Mouse (Mus musculus) urinary bladder, adult 18-20 months (tissue): ENCODE results near the gene Klk1b9.
"Not testable (repeated sequence)": the region's sequence is repeated elsewhere in the genome, so short reads cannot be mapped to it uniquely, and the experiment has no call there.

ENCODE experiments used
- DNase-seq, 2 experiments: peaks; one replicate each; pipeline ENCODE4 v3.0.0; 2022; ENCODE audit warnings: low spot score in 2 of 2, mixed read lengths in 2 of 2

Gene Klk1b9

DNA sequence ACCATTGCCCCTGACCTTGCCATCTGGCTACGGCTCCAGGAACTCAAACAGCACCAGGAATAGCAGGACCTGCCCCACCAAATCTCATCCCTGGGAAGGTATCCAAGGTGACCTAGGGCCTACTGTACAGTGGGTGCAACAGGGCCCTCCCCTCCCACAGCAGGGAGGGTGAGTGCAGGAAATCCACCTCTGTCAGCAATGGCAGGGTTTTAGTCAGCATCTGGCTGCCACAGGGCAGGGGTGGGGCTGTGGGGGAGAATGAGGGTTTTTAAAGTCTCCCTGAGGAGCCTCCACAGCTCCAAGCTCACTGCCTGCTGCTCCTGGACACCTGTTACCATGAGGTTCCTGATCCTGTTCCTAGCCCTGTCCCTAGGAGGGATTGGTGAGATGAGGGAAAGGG is at the start of gene Klk1b9:
Klk1b9 (plus strand) TSS at position 301 of the 400 bp plus-strand sequence.
- not testable (repeated sequence) for DNase-seq

DNA sequence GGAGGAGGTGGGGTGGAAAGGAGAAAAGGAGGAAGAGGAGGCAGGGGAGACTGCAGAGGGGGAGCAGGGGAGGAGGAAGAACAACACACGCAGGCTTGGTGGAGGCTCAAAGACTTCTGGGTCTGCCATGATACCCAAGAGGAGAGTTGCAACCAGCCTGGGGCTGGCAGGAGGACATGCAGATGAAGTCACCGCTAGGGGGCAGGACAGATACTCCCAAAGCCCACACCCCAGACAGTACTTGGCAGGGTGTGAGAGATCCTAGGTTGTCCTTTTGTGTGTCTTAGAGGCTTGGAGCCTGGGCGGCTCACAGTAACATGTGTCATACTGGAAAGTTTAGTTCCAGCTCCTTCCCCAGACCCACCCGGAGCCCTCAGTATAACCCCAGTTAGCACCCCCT is 47.3 kb upstream of the Klk1b9 start:
- no peak for DNase-seq

DNA sequence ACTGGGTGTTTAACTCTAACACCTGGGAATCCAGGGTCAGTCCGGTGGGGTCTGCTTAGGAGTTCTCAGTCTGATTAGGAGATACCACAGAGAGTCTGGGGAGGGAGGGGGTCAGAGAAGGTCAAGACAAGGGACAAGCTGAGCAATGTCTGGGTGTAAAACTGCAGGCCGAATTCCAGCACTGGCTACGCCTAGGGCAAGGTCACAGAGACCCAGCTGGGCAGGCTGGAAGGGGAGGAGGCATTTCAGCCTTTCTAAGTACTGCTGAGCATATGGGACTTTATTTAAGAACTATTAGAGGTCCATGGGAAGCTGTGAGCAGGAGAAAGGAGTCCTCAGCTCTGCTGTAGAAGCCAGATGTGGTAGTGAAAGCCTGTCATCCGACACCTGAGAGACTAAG is 43.5 kb upstream of the Klk1b9 start:
- DNase-seq, result no peak

DNA sequence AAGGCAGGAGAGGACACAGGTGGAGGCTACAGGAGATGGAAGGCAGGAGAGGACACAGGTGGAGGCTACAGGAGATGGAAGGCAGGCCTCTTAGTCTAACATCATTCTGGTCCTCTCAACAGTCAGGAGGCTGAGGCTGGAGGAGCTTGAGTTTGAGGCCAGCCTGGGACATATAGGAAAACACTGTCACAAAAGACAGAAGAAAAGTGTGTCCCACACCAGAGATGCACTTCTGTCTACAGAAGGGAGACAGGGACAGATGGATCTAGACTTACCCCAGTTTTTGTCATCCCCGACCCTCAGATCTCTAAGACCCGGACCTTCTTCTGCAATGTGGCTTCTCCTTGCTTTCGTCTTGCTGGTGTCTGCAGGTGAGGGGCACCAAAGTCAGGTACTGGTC is 42.4 kb upstream of the Klk1b9 start, which contains the start of gene Klk15:
Klk15 (plus strand) TSS at position 301 of the 400 bp plus-strand sequence.
- DNase-seq, result no peak

DNA sequence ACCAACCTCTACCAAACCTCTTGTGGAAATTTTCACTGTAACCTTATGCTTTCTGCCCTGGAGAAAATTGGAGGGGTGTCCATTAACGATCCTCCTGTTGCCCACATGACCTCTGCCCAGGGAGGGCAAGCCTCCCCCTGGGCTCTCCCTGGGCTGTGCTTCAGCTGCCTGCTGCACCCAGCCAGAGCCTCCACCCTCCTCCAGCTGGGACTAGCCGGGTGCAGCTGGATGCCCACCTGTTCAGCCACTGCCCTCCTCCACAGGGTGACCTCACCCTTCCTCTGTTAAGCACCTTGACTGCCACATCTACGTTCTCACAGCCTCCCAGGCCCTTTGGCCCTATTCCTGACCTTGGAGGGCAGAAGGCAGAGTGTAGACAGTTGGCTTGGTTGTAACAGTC is 41.1 kb upstream of the Klk1b9 start:
- no peak for DNase-seq

DNA sequence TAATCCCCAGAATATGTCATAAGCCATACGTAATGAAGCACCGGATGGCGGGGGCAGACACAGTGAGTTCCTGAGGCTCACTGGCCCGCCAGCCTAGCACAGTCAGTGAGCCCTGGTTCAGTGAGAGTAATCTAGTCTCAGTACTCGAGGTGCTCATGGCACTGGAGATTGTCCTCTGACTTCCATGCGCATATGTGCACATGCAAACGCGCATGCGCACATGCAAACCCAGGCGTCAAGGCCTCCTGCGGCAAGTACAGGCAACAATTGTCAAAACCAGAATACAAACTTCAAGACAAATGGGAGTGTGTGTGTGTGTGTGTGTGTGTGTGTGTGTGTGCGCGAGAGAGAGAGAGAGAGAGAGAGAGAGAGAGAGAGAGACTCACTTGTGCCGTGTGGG is 39.3 kb upstream of the Klk1b9 start:
- DNase-seq, result no peak

DNA sequence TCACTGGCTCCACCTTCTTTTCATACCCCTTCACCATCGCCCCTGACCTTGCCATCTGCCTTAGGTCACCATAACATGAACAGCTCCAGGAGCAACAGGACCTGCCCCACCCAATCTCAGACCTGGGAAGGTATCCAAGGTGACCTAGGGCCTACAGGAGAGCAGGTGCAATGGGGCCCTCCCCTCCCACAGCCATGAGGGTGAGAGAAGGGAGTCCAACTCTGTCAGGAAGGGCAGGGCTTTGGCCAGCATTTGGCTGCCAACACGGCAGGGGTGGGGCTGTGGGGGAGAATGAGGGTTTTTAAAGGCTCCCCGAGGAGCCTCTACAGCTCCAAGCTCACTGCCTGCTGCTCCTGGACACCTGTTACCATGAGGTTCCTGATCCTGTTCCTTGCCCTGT is 33.6 kb upstream of the Klk1b9 start:
- DNase-seq, result not testable (repeated sequence)

DNA sequence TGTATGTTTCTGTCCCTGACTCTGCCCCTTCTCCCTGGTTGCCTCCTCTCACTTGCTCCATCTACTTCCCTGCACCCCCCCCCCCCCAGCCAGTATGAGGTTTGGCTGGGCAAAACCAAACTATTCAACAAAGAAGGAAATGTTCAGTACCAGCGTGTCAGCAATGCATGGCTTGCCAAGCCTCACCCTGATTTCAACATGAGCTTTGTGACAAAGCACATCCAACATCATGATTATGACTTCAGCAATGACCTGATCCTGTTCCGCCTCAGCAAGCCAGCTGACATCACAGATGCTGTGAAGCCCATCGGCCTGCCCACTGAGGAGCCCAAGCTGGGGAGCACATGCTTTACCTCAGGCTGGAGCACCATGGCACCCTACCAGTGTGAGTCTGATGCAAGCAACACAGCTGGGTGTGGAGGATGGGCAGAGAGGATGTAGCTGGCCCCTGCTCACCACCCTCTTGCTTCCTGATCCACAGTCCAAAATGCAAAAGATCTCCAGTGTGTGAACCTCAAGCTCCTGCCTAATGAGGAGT is 31.1 kb upstream of the Klk1b9 start:
- no peak for DNase-seq

DNA sequence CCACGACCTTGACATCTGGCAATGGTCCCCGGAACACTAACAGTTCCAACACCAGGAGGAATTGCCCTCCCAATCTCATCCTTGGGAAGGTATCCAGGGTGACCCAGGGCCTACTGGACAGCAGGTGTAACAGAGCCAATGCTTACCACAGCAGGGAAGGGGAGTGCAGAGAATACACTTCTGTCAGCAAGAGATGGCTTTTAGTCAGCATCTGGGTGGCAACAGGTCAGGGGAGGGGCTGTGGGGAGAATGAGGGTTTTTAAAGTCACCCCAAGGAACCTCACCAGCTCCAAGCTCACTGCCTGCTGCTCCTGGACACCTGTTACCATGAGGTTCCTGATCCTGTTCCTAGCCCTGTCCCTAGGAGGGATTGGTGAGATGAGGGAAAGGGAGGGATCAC is 25.5 kb upstream of the Klk1b9 start, which contains the start of gene Klk1b8:
Klk1b8 (plus strand) TSS at position 301 of the 400 bp plus-strand sequence.
- no peak for DNase-seq

DNA sequence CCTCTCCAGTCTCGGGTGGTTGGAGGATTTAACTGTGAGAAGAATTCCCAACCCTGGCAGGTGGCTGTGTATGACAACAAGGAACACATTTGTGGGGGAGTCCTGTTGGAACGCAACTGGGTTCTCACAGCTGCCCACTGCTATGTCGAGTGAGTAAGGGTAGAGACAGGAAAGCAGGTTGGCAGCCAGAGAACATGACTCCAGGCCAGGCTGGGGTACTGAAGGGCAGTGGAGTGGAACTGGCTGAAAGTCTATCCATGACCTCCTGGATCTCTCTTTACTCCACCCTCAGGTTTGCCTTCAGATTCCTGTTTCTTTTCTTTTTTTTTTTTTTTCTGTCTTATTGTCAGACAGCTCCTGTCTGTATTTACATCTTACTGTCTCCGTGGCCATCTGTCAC is 23.2 kb upstream of the Klk1b9 start:
- no peak for DNase-seq

DNA sequence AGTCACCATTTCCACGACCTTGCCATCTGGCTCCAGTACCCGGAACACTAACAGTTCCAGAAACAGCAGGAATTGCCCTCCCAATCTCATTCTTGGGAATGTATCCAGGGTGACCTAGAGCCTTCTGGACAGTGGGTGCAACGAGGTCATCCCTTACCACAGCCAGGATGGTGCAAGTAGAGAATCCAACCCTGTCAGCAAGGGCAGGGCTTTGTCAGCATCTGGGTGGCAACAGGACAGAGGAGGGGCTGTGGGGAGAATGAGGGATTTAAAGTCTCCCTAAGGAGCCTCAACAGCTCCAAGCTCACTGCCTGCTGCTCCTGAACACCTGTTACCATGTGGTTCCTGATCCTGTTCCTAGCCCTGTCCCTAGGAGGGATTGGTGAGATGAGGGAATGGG is 9.4 kb upstream of the Klk1b9 start, which contains the start of gene Klk1b1:
Klk1b1 (plus strand) TSS at position 301 of the 400 bp plus-strand sequence.
- no peak for DNase-seq

DNA sequence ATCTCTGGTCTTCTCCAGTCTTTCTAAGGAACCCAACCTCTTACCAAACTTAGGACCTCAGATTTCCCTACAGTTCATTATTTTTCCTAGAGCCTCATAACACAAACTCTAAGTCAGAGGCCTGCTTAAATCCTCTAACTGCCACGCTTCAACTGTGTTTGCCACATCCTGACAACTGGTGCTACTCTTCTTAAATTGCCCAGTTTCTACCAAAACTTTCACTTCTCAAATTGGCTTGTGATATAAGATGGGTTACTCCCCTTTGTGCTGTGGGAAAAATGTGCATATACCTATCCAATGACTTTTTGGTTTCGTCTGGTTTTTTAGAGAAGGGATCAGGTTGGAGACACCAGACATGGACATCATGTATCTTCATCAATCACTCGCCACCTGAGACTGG is 8.8 kb upstream of the Klk1b9 start:
- DNase-seq, result no peak

DNA sequence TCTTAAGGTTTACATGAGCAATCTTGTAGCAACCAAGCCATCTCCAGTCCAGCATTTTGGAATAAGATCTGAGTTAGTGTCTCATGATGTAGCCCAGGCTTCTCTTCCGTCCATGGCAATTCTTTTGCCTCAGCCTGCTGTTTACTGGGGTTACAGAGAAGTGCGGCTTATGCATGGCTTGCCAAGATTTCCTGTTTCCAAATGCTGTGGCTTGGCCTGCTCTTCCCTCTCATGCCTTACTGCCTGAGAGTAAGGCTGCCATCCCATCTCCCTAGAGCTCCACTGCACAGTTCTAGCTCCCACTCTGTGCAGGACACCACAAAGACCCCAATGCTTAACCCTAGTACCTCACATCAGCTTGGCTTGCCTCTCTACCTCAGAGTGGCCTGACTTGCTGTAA is 8.2 kb upstream of the Klk1b9 start:
- DNase-seq, result no peak

DNA sequence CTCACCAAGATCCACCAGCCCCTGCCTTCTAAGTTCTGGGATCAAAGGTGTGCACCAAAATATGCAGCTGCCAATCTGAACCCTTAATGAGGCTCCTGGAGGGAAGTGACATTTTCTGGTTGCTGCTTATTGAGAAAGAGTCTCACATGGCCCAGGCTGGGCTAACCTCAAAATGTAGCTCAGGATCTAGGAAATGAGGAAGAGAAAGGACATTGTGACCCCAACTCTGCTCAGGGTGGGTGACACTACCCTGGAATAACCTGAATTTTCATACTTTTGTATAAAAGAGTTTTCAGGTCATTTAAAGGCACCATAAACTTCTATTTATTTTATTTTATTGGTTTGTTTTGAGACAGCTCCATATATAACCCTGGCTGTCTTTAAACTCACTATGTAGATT is 9.8 kb downstream of the Klk1b9 start:
- no peak for DNase-seq

DNA sequence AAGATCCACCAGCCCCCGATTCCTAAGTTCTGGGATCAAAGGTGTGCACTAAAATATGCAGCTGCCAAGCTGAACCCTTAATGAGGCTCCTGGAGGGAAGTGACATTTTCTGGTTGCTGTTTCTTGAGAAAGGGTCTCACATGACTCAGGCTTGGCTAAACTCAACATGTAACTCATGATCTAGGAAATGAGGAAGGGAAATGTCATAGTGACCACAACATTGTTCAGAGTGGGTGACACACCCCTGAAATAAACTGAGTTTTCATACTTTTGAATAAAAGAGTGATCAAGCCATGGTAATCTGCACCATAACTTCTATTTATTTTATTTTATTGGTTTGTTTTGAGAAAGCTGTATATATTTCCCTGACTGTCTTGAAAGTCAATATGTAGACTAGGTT is 19.0 kb downstream of the Klk1b9 start:
- not testable (repeated sequence) for DNase-seq

DNA sequence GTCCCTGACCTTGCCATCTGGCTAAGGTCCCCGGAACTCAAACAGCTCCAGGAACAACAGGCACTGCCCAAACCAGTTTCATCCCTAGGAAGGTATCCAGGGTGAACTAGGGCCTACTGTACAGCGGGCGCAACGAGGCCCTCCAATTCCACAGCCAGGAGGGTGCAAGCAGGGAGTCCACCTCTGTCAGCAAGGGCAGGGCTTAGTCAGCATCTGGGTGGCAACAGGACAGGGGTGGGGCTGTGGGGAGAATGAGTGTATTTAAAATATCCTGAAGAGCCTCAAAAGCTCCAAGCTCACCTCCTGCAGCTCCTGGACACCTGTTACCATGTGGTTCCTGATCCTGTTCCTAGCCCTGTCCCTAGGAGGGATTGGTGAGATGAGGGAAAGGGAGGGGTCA is 19.7 kb downstream of the Klk1b9 start, which contains the start of gene Klk1b11:
Klk1b11 (plus strand) TSS at position 301 of the 400 bp plus-strand sequence.
- DNase-seq, result not testable (repeated sequence)

DNA sequence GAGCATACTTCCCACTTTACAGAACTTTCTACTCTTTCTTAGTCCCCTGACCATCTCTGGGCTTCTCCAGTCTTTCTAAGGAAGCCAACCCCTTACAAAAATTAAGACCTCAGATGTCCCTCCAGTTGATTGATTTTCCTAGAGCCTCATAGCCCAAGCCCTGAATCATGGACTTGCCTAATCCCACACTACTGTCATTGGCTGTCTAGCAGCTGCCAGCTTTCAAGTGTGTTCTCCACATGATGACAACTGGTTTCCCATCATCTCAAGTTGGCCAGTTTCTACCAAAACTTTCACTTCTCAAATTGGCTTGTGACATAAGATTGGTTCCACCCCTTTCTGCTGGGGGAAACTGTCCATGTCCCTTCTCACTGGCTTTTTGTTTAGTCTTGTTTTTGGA is 29.0 kb downstream of the Klk1b9 start:
- DNase-seq, result no peak

DNA sequence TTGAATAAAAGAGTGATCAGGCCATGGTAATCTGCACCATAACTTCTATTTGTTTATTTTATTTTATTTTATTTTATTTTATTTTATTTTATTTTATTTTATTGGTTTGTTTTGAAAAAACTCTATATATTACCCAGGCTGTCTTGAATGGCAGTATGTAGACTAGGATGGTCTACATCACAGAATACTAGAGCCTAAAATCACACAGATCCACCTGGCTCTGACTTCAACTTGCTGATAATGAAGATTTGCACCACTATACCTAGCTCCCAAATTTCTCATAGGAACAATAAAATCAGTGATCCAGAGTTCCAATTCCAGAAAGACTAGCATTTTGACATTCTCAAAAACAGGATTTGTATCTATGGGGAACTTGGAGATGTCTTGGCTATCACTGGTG is 36.0 kb downstream of the Klk1b9 start, which contains the start of gene Klk1b26:
Klk1b26 (plus strand) TSS at position 301 of the 400 bp plus-strand sequence.
- DNase-seq, result not testable (repeated sequence)

DNA sequence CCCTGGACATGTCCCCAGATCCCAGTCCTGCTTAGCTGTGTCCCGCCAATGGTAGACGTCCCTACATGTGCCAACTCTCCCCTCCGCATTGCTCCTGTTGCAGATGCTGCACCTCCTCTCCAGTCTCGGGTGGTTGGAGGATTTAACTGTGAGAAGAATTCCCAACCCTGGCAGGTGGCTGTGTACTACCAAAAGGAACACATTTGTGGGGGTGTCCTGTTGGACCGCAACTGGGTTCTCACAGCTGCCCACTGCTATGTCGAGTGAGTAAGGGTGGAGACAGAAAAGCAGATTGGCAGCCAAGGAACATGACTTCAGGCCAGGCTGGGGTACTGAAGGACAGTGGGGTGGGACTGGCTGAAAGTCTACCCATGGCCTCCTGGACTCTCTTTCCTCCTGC is 38.8 kb downstream of the Klk1b9 start:
- not testable (repeated sequence) for DNase-seq

DNA sequence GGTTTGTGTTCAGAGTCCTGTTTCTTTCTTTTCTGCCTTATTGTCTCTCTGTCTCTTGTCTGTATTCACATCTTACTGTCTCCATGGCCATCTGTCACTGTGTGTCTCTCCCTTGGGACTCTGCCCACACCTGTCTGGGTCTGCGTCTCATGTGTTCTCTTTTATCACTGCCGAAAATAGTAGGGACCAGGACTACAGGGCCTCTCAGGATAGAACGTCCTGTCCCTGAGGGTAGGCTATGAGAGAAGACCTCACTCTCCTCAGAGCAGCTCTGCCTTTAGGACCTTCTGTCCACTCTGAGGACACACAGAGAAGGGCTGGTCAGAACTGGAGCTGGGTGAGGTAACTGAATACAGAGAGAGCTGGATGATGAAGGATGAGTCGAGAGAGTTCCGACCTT is 39.2 kb downstream of the Klk1b9 start:
- DNase-seq, result no peak
